Mouse (Mus musculus) monocyte, adult 59 days (primary cell): ENCODE measurements around the gene Ddit4. TPM values are rescaled to one million over a fixed set of nuclear protein-coding genes. Genes with fewer than 3 reads are reported as not detected.

ENCODE experiments used
- total RNA-seq, 2 experiments: library from RNA; stranded (reverse); gene quantifications; one replicate each; pipeline ENCODE4 v1.2.4; 2023

The Ddit4 gene
- 100 to 1,000 TPM; 120 to 141 TPM for total RNA-seq

GRCm38 (mm10) chr10:59951211-59952151 lies at the start of gene Ddit4:
Gene Ddit4 (minus strand): TSS chr10:59951834.

Other genes starting within 250 kb of the Ddit4 start
- gene Micu1, start 249.4 kb downstream of the Ddit4 start, total RNA-seq: 10 to 100 TPM; 69.3 to 93.3 TPM
- gene Dnajb12, start 72.3 kb downstream of the Ddit4 start, total RNA-seq: 10 to 100 TPM; 50.4 to 58.4 TPM
- gene Ascc1, start 51.0 kb upstream of the Ddit4 start, total RNA-seq: 10 to 100 TPM; 25.9 to 27.7 TPM
- gene Anapc16, start 51.3 kb upstream of the Ddit4 start, total RNA-seq: 10 to 100 TPM; 49.7 to 60.0 TPM
- gene Spock2, start 154.4 kb upstream of the Ddit4 start, total RNA-seq: 1 to 10 TPM in 1 of 2 experiments, under 1 TPM in 1; 0.76 to 1.0 TPM